ENCODE assay signal across 8 mouse cellular contexts in genomic region chr3:65363438-65363837, GRCm38 (mm10). TPM values are rescaled to one million over a fixed set of nuclear protein-coding genes. Genes with fewer than 3 reads are reported as not detected.
DNase-seq lines count a peak whose midpoint lies in the region; ATAC-seq lines count a peak whose summit lies in the region.

No protein-coding gene starts in this region.

- no peaks in the 10 kb centered on the region for H3K27me3 ChIP-seq in hindbrain, embryonic 13.5 days
- no peaks in the 10 kb centered on the region for H3K27me3 ChIP-seq in hindbrain, embryonic 12.5 days

- H3K9me3 ChIP-seq in hindbrain, embryonic 13.5 days, result no peaks in the 10 kb centered on the region
- no peaks in the 10 kb centered on the region for H3K9me3 ChIP-seq in hindbrain, embryonic 12.5 days (replicated peaks)

- H3K4me2 ChIP-seq in hindbrain, embryonic 13.5 days, result no peak overlapping the region
- no peak overlapping the region for H3K4me2 ChIP-seq in hindbrain, embryonic 12.5 days (replicated peaks)

- H3K4me1 ChIP-seq in hindbrain, embryonic 13.5 days (replicated peaks), result peaks cover 10% of the 10 kb centered on the region
- H3K4me1 ChIP-seq in hindbrain, embryonic 12.5 days, result 0 out of 2 replicates have a peak, but pooled peaks cover 3% of the 10 kb centered on the region

- H3K9ac ChIP-seq in hindbrain, embryonic 13.5 days, result no peak overlapping the region
- H3K9ac ChIP-seq in hindbrain, embryonic 12.5 days, result no peak overlapping the region

- no peak overlapping the region for H3K4me3 ChIP-seq in hindbrain, embryonic 13.5 days
- H3K4me3 ChIP-seq in hindbrain, embryonic 12.5 days, result no peak overlapping the region

- peak; percentile 54 for DNase-seq in ovary, adult 18-20 months (ENCODE audit: low spot score)
- DNase-seq in ovary, postnatal 10 days (ENCODE audit: low spot score), result no peak
- DNase-seq in heart, postnatal 14 days, result peak; percentile 69 to 70
- peak; percentile 77 for DNase-seq in skeletal muscle tissue, adult 2 months (ENCODE audit: low read depth, low spot score)
- DNase-seq in spleen, adult 12 weeks (ENCODE audit: low spot score), result no peak
- DNase-seq in right cerebral cortex, adult 18-20 months, result no peak

- ATAC-seq in hindbrain, embryonic 13.5 days (ENCODE audit: low FRiP score), result peak; percentile 65; the same call in 1 of the 2 replicates
- no peak for ATAC-seq in hindbrain, embryonic 12.5 days (ENCODE audit: low FRiP score)

- WGBS in hindbrain, embryonic 13.5 days, result 87% methylated on average over 1 of the region's 1 CpGs
- 84% methylated on average over 1 of the region's 1 CpGs for WGBS in hindbrain, embryonic 12.5 days

- H3K27ac ChIP-seq in hindbrain, embryonic 13.5 days, result no peak overlapping the region
- H3K27ac ChIP-seq in hindbrain, embryonic 12.5 days, result no peak overlapping the region

- peaks cover 9% of the 10 kb centered on the region; the same call in 1 of the 2 replicates for H3K36me3 ChIP-seq in hindbrain, embryonic 13.5 days
- H3K36me3 ChIP-seq in hindbrain, embryonic 12.5 days, result no peaks in the 10 kb centered on the region

- intact Hi-C loops in heart, postnatal 14 days (cut with DNase I), result loop anchor here (5.0 kb wide), 1 partner anchor 564 kb away; no protein-coding TSS in a partner anchor

RNA-seq across cellular contexts. Expression of gene Ssr3, which starts 29.0 kb away (rescaled TPM):
- 171 and 174 TPM in 2 replicates for polyA plus RNA-seq in hindbrain, embryonic 13.5 days (2015; fragmentation: Nextera tagmentation; extraction: Ambion mirVana)
- 211 and 222 TPM in 2 replicates for polyA plus RNA-seq in hindbrain, embryonic 12.5 days (2016; fragmentation: Nextera tagmentation; extraction: Ambion mirVana)
- 100 to 1,000 TPM; 135 to 140 TPM for total RNA-seq in heart, postnatal 14 days (2021)

Comparison
In these comparisons a context has a peak if more than half of its experiments do, and no peak if none do; other contexts are left out.
1. DNase-seq: peak in ovary, adult 18-20 months (single experiment), heart, postnatal 14 days (2 of 2) and skeletal muscle tissue, adult 2 months (single experiment); none in ovary, postnatal 10 days (single experiment), spleen, adult 12 weeks (single experiment) and right cerebral cortex, adult 18-20 months (single experiment).